Mouse (Mus musculus) brain, adult 2 months (tissue): ENCODE results near the gene Mrnip.

Experiments used
- DNase-seq: peaks from one replicate; pipeline ENCODE4 v3.0.0; 2011; ENCODE audit warnings: low read depth, low spot score

Mrnip gene

DNA sequence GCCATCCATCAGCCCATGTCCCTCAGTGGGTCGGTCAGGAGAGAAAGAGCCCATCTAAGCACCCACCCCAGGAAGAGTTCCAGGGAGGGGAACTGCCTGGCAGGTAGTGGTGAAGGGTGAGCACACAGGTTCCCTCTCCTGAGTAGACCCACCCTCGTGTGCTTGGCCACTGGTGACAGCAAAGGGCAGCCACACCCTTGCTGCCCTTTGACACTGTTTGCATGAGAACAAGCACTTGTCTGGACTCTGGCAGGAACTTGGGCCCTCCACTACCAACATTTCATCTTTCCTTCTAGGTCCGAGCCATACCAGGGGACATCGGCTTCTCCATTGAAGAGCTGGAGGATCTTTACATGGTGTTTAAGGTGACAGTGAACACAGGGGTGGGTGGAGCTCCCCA, 14.9 kb upstream of the Mrnip start:
- DNase-seq: no peak

DNA sequence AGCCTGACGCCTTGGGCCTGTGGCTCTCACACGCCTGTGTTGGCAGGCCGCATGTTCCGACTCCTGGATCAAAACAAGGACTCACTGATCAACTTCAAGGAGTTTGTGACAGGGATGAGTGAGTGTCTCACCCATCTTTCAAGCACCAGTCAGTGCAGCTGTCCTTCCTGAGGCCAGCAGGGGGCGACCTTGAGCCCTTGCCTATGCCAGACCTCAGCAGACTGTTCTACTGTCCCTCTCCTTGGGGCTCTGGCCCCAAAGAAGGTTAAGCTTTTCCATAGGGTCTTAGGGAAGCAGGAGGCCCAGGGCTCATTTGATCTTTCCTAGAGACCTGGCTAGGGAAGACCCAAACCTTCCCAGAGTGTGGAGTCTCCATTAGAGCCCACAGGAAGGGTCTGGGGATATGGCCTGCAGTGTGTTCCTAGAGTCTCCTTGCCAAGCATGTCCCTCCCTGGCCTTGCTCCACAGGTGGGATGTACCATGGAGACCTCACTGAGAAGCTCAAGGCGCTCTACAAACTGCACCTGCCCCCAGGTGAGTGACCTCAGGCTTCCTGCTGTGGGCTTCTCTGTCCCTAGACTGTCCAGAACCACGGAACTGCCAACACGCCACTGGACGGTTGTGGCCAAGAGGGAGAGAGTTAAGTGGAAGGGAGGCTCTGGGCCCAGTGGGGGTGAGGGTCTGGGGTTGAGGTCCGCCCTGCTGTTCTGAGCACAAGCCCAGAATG, 12.5 kb upstream of the Mrnip start:
- DNase-seq: peak; percentile 78

DNA sequence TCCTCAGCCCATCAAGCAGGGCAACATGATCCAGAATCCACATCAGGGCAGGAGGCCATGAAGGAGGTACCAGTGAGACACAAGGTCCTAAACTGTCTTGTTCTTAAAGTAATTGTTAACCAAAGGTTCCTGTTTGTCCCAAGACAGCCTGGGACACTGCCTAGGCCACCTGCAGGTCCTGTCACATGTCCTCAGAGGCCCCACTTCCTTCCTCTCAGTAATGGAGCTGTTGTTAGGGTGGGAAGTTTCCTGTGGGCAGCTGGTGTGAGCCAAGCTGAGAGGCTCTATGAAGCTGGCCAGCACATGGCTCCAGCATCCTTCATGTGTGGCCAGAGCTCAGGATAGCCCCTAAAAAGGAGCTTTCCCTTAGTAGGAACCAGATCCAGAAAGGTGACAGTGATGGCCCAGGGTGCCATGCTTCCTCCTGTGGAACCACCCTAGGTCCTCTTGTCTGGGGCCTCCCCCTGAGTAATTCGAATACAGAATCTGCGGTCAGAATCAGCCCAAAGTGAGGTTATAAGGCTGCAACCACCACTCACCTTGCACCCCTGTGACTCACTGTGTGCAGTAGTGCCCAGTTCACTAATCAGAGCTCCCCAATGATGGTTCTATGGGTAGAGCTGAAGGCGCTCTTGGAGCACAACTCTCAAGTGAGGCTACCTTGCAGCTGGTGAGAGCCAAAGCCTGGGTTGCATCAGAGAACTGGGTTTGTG, 11.8 kb upstream of the Mrnip start:
- no peak for DNase-seq

DNA sequence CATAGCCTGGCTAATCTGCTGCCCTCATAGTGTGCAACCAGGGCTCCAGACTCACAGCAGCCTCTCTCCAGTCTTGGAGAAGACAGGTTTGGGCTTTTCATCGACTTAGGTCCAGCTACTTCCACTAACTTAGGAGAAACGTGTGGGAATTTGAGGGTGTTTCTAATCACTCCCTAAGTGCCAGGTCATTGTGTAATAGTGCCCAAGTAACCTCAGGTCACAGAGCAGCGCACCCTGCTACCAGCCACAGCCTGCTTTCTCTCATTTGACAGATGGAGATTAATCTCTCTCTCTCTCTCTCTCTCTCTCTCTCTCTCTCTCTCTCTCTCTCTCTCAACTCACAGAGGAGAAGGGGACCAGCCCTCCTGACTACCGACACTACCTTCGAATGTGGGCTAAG, 5.9 kb upstream of the Mrnip start:
- DNase-seq: no peak

DNA sequence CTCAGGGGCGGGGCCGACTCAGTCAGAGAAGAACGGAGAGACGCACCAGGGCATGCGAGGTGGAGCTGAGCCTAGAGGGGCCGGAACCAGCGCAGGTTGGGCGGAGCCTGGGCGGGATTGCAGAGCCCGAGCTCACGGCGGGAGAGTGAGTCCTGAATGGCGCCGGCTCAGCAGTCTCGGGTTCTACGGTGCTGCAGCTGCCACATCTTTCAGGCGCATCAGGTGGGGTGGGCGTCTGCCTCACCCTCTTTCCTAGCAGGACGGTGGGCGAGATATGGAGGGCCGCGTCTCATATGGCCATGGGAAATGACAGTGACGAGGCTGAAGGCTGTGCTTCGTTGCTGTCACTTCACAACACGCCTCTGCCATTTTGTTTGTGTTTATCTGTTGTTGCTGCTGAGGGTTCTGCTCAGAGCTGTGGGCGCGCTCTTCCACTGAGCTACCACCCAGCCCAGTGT, 515 bp downstream of the Mrnip start:
- DNase-seq: peak; percentile 99

DNA sequence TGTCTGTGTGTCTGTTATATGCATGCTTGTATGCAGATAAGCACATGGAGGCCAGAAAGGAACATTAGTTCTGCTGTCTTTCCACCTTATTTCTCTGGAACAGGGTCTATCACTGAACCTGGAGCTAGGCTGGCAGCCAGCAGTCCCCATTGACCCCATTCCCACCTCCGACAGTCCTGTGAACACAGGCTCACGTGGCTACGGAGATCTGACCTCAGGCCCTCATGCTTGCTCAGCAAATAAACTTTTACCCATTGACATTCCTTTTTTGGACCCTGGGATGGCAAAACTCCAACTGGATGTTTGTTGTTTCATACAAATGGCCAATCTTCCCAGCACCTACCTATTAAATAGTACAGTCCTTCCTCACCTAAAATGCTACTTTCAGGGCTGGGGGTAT, 2.1 kb downstream of the Mrnip start:
- no peak for DNase-seq

DNA sequence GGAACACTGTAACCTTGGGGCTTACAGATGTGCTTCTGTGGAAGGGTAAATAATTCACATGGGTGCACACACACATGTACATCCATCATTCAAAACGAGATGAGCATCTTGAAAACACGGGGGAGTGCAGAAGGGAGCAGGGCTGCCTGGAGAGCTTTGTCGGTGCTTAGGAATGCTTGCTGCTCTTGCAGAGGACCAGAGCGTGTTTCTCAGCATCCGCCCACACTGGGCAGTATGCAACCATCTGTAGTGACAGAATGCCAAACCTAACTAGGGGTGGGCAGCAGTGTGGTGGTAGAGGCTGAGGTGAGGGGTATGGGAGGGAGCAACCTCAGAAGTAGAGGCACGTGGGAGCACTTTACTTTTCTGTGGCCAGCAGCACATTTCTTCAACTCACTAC, 2.9 kb downstream of the Mrnip start:
- DNase-seq: peak; percentile 81

DNA sequence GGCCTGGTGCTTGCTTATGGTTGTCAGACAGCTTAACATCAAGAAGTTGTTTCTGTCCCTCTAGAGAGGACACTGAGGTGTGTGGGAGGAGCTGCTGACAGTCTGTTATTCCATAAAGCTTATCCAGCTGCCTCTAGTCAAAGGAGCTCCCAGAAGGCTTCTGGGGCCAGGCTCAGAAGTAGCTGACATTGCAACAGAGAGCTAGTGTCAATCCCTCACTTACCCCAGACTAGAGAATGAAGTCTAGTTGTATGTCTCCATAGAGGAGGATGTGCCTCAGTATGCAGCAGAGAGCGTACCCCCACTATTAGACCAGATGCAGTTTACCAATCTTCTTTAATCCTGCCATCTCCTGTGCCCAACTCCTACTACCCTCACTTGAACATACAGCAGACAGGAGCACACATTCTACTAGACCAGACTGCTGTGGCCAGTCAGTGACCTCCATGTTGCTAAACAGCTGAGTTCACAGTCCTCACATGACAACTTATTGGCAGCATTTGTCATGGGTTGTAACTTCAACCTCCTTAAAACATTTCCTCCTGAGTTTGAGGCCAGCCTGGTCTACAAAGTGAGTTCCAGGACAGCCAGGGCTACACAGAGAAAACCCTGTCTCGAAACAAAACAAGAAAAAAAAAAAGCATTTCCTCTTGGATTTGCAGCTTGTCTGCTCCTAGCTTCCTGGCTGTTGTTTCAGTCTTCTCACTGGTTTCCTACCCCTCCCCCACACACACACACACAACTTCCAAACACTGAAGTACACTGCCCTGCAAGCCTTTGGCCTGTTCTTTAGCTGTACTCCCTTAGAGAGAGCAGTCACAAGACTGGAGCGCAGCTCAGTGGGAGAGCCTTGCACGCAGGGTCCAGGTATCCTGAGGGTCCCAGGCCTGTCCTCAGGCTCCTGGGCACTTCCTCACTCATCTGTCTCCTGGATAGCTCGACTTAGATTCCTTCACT, 4.6 kb downstream of the Mrnip start:
- DNase-seq: no peak

DNA sequence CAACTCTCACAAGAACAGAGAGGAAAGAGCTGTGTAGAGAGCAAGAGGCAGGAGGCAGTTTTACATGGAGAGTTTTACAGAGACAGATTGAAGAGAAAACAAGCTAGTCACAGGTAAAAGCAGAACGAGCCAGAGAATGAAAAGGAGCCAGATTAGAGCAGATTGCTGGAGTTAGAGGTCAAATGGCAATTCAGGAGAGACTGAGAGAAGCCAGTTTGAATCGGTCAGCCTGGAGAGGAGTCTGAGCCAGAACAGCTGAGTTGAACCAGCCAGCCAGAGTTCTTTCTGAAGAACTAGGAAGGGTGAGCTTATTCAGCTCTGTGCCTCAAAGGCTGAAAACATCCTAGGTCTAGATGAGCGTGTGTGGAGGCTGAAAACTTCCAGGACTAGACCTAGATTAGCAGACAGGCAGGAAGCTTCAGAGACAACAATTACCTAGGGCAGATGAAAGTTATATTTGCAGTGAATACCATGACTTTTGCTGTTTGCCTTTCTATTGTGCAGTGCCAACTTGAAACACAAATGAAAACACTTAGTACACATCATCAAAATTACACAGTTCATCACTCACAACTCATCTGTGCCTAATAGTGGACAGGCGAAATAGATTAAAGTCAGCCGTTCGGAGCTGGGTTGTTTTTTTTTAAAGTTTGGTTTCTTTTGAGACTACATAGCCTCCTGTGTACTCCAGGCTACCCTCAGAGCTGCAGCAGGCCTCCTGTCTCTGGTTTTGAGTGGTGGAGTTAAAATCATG, 6.4 kb downstream of the Mrnip start:
- no peak for DNase-seq

DNA sequence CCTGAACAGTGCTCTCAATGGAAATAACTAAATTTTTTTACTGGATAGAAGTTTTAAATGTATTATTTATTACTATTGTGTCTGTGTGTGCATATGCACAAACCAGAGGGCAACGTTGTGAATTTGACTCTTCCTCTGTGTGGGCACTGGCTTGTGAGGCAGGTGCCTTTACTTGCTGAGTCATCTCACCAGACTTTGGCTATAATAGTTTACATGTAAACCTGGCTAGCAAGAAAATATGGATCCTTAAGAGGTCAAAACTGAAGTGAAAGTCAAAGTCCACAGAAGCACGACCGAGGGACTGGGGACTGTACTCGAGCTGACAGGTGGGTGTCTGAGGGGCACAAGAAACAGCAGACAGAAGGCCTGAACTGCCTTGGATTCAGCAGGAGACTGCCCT, 8.5 kb downstream of the Mrnip start:
- DNase-seq: no peak

DNA sequence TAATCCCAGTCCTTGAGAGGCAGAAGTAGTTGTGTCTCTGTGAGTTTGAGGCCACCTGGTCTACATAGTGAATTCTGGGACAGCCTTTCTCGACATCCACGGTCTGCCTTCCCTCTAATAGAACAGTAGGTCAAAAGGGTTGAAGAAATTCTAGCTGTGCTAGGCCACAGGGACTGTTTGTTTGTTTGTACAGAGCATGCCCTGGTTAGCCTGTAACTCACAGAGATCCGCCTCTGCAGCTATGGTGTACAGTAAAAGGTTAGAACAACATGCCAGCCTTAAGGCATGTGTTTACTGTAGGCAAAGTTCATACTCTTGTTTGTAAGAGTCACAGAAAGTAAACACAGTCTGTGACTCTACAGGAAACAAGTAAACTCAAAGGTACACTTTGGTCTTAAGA, 10.5 kb downstream of the Mrnip start:
- no peak for DNase-seq

DNA sequence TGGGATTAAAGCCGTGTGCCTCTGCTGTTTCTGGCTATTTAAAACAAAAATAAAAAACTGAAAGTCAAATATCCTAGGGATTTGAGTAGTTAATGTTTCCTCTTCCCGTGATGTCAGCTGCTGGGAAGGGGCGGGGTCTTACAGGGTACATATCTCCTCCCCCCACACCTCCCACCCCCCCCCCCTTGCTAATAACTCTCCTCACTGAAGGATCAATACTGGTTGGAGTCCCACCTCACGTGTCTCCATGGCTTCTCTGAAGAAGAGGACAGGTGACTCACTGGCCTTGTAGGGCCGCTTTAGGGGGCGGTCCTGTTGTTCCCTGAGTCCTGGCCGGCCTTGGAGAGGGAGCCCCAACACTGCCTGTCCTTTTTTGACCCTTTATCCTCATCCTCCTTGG, 14.4 kb downstream of the Mrnip start:
- no peak for DNase-seq

DNA sequence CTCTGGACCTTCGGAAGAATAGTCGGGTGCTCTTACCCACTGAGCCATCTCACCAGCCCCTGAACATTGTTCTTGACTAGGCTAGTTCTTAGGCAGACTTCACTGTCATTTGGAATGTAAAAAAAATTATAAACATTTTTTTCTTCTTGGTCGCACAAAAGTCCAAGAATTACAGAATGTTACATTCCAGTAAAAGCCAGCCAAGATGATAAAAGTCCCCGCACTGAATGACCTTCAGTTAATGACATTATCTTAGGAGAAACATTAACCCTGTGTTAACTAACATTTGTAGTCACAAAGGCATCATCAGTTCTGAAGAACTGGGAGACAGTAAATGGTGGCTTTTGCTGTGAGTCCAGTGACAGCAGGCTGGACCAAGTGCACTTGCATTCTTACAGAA, 16.1 kb downstream of the Mrnip start:
- no peak for DNase-seq

DNA sequence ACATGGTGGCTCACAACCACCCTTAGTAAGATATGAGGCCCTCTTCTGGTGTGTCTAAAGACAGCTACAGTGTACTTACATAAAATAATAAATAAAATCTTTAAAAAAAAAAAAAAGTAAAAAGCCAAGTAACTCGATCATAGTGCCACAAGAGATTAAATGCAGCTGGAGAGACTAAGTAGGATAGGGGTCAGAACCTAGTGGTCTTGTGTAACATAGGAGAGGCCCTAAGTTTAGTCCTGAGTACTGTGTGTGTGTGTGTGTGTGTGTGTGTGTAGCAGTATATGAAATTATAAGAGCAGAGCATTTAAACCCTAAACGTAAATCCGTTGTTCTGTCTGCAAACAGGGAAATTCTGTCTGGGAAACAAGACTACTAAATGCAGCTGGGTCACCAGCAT, 18.0 kb downstream of the Mrnip start:
- no peak for DNase-seq

DNA sequence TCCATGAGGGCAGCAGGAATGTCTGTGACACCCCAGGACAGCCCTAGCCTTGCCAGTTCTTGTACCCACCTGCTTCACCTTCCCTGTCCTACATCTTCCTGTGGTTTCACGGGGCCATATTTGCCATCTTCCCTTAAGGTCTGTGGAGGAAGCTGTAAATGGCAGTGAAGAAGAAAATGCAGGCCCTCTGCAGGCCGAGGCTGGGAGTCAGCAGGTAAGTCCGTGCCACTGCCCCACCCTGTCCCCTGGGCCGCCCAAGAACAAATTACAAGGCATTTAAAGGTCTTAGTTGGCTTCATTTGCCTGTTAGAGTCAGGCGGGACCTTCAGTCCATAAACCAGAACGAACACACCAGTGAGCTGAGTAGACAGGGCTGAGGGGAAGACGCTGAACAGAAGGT, 19.8 kb downstream of the Mrnip start:
- no peak for DNase-seq

DNA sequence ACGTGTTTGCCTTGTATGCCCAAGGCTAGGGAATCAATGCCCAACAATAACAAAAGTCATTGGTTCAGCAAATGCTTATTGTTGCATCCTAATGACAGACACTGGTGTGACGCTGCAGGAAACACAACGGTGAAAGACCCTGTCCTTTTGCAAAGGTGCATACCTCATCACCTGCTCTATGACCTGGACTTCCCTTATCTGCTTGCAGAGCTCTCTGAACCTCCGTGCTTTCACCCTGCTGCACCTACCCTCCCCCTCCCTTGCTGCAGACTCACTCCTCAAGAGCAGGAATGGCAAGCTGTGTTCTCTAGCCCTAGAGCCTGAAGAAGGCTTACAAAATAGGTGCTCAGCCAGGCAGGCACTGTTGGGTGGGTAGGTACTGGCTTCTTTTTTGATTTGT, 20.5 kb downstream of the Mrnip start:
- DNase-seq: no peak

DNA sequence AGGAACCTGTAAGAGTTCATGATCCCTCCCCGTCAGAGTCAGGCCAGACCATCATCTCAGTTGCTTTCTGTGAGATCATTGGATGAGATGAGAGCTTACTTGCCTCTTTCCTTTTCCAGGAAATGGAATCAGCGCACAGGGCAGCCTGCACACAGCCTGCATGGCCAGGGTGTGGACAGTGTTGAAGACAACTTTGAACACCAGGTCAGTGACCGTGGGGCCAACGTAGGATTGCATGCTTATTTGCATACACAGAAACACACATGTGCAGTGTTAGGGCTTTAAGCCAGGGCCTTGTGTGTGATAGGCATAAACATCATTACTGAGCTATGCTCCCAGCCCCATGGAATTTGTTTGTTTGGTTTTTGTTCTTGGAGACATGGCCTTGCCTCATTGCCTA, 23.3 kb downstream of the Mrnip start:
- DNase-seq: no peak

DNA sequence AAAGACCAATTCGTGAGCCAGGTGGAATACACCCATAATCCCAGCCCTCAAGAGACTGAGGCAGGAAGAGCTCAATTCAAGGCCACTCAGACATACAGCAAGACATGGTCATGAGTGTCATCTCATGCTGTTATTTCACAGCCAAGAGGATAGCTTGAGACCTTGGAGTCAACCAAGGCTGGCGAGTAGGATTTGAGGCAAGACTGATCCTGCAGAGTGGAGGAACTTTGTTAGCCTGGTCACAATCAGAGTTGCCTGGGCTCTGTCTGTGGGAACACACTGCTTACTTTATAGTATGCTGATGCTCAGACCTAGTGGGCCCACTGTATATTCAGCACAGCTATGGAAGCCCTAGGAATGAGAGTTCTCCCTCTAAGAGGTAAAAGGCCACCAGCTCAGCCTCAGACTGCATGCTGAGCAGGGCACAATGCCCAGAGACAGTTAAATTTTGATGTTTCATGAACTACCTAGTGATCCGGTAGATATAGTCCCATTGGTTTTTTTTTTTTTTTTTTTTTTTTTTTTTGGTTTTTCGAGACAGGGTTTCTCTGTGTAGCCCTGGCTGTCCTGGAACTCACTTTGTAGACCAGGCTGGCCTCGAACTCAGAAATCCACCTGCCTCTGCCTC, 24.1 kb downstream of the Mrnip start:
- no peak for DNase-seq

DNA sequence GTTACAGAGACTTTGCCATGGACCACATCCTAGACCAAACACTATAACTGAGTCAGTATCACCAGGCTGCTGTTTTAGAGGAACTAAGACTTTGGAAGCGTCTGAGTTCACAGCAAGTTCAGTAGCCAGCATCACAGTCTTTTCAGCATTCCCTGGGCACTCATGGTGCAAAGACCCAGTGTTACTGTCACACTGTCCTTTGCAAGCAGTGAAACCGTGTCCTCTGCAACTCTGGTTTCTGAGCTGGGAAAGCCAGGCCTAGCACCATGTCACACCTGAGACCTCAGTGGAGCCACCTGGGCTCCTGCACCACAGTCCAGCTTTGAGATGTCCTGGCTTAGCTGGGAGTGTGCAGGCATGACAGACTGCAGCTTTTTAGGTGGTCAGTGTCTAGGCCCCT, 24.7 kb downstream of the Mrnip start:
- no peak for DNase-seq

DNA sequence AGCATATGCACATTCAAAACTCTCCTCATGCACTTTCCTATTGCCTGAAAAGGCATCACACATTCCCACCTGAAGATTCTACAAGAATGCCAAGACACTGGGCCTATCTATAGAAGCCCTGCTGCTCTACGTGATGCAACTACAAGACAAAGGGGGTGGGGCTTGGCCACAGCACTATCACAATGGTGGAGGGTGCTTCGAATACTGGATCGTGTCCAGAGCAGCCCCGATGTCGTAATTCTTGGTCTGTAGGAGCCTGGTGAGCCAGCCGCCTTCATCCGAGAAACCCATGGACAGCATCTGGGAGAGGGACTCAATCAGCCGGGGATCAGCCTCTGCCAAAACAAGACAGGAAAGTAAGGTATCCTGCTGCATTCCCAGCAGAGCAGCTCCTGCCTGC, 26.4 kb downstream of the Mrnip start:
- DNase-seq: no peak

DNA sequence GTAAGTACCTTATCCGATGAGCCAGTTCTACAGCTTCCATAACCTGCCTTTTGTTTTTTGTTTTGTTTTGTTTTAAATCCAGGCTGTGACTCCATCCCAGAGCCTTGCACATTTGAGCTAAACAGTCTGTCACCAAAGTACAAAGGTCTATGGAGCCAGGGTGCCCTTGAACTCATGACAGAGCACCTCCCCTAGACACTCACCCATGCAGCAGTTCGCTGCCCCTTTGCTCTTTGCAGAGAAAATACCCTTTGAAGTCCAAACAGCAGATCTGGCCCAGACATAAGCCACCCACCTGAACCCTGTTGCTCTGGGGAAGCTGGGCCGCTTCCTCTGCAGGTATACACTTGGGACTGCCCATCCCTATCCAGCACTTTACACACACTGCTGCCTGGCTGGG, 27.3 kb downstream of the Mrnip start:
- DNase-seq: no peak
